Mouse (Mus musculus): Measurements from ENCODE around the gene Gpam. TPM values are rescaled to one million over a fixed set of nuclear protein-coding genes. Genes with fewer than 3 reads are reported as not detected.

Gpam gene
- polyA plus RNA-seq, 1 experiment from 2014 or later = 24.7 TPM

DNA sequence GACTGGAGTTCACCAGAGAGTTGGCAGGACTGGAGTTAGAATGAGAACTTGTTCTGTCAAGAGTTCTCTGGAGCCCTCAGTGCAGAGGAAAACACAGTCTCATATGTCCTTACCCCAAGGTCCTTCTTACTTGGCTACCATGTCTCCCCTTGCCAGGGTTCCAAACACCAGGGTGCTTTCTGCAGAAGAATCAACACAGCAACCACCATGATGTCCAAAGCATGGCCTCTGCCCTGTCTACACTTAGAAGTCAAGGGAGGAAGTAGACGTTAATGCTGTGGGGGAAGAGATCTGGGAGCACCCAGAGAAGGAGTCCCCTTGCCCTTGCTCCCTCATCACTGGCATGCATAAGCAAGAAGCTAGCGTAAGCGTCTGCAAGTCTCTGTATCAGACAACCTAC, 9.0 kb downstream of the Gpam start:
- no peak for ATAC-seq

DNA sequence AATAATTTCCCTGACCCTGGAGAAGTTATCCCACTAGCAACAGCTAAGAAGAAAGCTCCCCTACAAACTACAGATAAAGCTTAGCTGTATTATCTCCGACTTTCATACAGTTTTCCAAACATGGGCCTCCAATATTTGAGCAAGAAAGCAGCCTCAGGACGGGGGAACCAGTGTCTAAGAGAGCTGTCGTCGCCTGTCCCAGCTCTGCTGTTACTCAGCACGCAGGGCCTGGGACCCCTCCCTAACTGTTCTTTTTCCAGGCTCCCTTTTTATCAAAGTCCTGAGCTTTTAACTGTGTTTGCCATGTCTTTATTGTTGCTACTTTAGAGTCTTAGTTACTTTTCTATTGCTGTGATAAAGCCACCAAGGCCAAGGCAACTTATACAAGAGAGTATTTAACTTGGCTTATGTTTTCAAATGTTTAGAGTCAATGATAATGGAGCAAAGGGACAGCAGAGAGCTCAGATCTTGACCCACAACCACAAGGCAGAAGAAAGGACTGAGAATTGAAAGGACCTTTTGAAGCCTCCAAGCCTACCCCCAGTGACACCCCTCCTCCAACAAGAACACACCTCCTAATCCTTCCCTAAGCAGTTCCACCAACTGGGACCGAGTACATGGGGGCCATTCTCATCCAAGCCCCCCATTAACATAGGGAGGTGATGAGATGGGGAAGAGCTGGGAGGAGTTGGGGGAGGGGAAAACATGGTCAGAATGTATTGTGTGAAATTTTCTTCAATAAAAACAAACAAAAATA, 9.8 kb downstream of the Gpam start:
- Histone ChIP-seq H3K9ac (replicated peaks; ENCODE audit: low read depth, low read length) (no peak overlapping the region), H3K9me3 (ENCODE audit: control insufficient read depth, low read length) (no peaks in the 10 kb centered on the region), H3K36me3 (ENCODE audit: control insufficient read depth, insufficient read depth) (no peaks in the 10 kb centered on the region), H3K27me3 (replicated peaks; ENCODE audit: control insufficient read depth, insufficient read depth, low read length) (no peaks in the 10 kb centered on the region), H3K4me2 (ENCODE audit: low read length) (no peak overlapping the region), H3K4me1 (replicated peaks; ENCODE audit: control insufficient read depth, insufficient read depth, low read length) (0 out of 2 replicates have a peak, but pooled peaks cover 6% of the 10 kb centered on the region), H3K27ac (ENCODE audit: low read length) (no peak overlapping the region), H3K4me3 (replicated peaks; ENCODE audit: low read length) (no peak overlapping the region)
- ATAC-seq = no peak
- 65% methylated on average over 6 of the region's 6 CpGs for WGBS

More for the DNA sequence above, 9.0 kb downstream of the Gpam start:
- 93% methylated on average over 3 of the region's 3 CpGs for WGBS
- Histone ChIP-seq H3K9me3 (ENCODE audit: control insufficient read depth, low read length) (no peaks in the 10 kb centered on the region), H3K27ac (ENCODE audit: low read length) (no peak overlapping the region), H3K9ac (replicated peaks; ENCODE audit: low read depth, low read length) (no peak overlapping the region), H3K4me3 (replicated peaks; ENCODE audit: low read length) (no peak overlapping the region), H3K27me3 (replicated peaks; ENCODE audit: control insufficient read depth, insufficient read depth, low read length) (no peaks in the 10 kb centered on the region), H3K4me2 (ENCODE audit: low read length) (no peak overlapping the region), H3K4me1 (replicated peaks; ENCODE audit: control insufficient read depth, insufficient read depth, low read length) (peaks cover 6% of the 10 kb centered on the region; the same call in 1 of the 2 replicates), H3K36me3 (ENCODE audit: control insufficient read depth, insufficient read depth) (no peaks in the 10 kb centered on the region)

DNA sequence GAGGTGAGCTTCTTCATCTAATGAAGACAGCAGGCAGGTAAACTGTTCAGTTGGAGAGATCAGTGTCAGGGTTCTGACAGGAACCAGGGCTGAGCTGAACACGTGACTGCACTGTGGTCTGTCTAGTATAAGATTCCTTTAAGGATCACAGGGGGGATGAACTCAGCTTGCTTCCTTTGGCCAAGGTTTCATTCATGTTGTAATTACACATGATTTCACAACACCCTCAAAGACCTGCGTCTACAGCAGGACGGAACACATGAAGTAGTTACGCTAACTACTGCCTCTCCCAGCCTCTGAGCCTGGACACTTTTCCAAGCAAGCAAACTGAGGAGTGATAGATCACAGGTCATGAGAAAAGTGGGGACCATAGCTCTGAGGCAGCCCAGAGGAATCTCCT, 11.5 kb downstream of the Gpam start:
- Histone ChIP-seq H3K4me3 (replicated peaks; ENCODE audit: low read length) (no peak overlapping the region), H3K4me1 (replicated peaks; ENCODE audit: control insufficient read depth, insufficient read depth, low read length) (0 out of 2 replicates have a peak, but pooled peaks cover under 1% of the 10 kb centered on the region), H3K4me2 (ENCODE audit: low read length) (no peak overlapping the region), H3K27me3 (replicated peaks; ENCODE audit: control insufficient read depth, insufficient read depth, low read length) (no peaks in the 10 kb centered on the region), H3K27ac (ENCODE audit: low read length) (no peak overlapping the region), H3K9ac (replicated peaks; ENCODE audit: low read depth, low read length) (no peak overlapping the region), H3K36me3 (ENCODE audit: control insufficient read depth, insufficient read depth) (no peaks in the 10 kb centered on the region), H3K9me3 (ENCODE audit: control insufficient read depth, low read length) (no peaks in the 10 kb centered on the region)
- ATAC-seq = no peak
- 94% methylated on average over 4 of the region's 4 CpGs for WGBS

DNA sequence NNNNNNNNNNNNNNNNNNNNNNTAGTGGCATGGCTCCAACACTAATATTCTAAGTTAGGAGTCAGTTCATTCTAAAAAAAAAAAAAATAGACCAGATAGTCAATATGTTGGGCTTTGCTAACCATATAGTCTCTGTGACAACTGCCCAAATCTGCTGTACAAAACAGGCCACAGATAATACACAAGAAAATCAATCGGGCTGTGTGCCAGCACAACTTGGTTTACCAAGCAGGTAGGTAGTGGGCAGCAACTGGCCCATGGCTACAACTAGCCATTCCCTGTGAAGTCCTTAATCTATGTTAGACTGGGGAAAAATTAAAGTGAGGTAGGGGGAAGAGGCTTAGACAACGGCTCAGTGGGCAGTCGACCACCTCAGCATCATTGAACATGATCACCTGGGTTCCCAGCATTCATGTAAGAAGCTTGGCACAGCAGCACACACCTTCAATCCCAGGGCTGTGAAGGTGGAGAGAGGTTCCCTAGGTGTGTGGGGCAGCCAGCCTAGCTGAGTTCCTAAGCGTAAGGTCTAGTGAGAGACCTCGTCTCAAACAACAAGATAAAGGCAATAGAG, 12.1 kb downstream of the Gpam start:
- Histone ChIP-seq H3K4me2 (ENCODE audit: low read length) (no peak overlapping the region), H3K27me3 (replicated peaks; ENCODE audit: control insufficient read depth, insufficient read depth, low read length) (no peaks in the 10 kb centered on the region), H3K9me3 (ENCODE audit: control insufficient read depth, low read length) (no peaks in the 10 kb centered on the region), H3K4me3 (replicated peaks; ENCODE audit: low read length) (no peak overlapping the region), H3K27ac (ENCODE audit: low read length) (no peak overlapping the region), H3K9ac (replicated peaks; ENCODE audit: low read depth, low read length) (no peak overlapping the region), H3K36me3 (ENCODE audit: control insufficient read depth, insufficient read depth) (no peaks in the 10 kb centered on the region), H3K4me1 (replicated peaks; ENCODE audit: control insufficient read depth, insufficient read depth, low read length) (no peaks in the 10 kb centered on the region)
- ATAC-seq = no peak
- WGBS = 93% methylated on average over 5 of the region's 5 CpGs

DNA sequence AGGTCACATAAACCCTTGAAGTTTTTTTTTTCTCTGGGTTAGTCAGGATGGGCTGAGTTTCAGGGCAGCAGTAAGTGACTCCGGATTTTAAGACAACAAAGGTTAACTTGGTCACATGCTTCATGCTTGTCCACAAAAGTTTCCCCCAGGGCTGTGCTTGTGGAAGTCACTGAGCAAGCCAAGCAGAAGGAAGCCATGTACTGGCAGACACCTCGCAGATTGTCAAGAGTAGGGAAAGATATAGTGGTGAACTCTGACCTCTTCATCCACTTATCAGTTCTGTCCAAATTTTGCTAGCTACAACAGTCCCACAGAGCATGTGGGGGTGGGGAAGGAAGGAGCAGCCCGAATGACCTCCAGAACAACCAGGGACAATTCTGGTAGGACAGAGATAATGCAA, 19.1 kb downstream of the Gpam start:
- Histone ChIP-seq H3K9ac (replicated peaks; ENCODE audit: low read depth, low read length) (no peak overlapping the region), H3K27ac (ENCODE audit: low read length) (no peak overlapping the region), H3K4me2 (ENCODE audit: low read length) (no peak overlapping the region), H3K27me3 (replicated peaks; ENCODE audit: control insufficient read depth, insufficient read depth, low read length) (no peaks in the 10 kb centered on the region), H3K9me3 (ENCODE audit: control insufficient read depth, low read length) (no peaks in the 10 kb centered on the region), H3K4me1 (replicated peaks; ENCODE audit: control insufficient read depth, insufficient read depth, low read length) (no peaks in the 10 kb centered on the region), H3K36me3 (ENCODE audit: control insufficient read depth, insufficient read depth) (no peaks in the 10 kb centered on the region), H3K4me3 (replicated peaks; ENCODE audit: low read length) (no peak overlapping the region)
- ATAC-seq = no peak
- 86% methylated on average over 3 of the region's 3 CpGs for WGBS

DNA sequence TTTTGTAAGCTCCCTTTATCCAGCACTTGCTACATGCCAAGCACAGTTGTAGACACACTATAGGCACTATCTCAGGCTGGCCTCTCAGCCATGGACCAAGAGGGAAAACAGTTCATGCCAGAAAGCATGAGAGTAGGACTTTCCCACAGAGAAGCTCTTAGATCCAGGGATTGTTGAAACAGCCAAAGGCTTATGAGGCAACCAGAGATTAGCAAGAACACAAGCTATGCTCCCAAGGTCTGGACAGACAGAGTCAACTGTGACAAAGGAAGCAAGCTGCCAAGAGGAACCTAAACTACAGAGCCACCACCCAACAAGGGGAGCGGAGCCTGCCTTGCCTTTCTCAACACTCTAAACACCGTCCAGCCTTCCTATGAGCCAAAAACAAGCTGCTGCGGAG, 21.1 kb downstream of the Gpam start:
- no peaks in the 10 kb centered on the region for H3K27me3 ChIP-seq (replicated peaks; ENCODE audit: control insufficient read depth, insufficient read depth, low read length)
- H3K36me3 ChIP-seq (ENCODE audit: control insufficient read depth, insufficient read depth) = no peaks in the 10 kb centered on the region
- H3K4me1 ChIP-seq (replicated peaks; ENCODE audit: control insufficient read depth, insufficient read depth, low read length) = no peaks in the 10 kb centered on the region
- no peaks in the 10 kb centered on the region for H3K9me3 ChIP-seq (ENCODE audit: control insufficient read depth, low read length)
- 94% methylated on average over 3 of the region's 3 CpGs for WGBS
- ATAC-seq = no peak
- no peak overlapping the region for H3K4me3 ChIP-seq (replicated peaks; ENCODE audit: low read length)
- no peak overlapping the region for H3K27ac ChIP-seq (ENCODE audit: low read length)
- no peak overlapping the region for H3K4me2 ChIP-seq (ENCODE audit: low read length)
- H3K9ac ChIP-seq (replicated peaks; ENCODE audit: low read depth, low read length) = no peak overlapping the region

DNA sequence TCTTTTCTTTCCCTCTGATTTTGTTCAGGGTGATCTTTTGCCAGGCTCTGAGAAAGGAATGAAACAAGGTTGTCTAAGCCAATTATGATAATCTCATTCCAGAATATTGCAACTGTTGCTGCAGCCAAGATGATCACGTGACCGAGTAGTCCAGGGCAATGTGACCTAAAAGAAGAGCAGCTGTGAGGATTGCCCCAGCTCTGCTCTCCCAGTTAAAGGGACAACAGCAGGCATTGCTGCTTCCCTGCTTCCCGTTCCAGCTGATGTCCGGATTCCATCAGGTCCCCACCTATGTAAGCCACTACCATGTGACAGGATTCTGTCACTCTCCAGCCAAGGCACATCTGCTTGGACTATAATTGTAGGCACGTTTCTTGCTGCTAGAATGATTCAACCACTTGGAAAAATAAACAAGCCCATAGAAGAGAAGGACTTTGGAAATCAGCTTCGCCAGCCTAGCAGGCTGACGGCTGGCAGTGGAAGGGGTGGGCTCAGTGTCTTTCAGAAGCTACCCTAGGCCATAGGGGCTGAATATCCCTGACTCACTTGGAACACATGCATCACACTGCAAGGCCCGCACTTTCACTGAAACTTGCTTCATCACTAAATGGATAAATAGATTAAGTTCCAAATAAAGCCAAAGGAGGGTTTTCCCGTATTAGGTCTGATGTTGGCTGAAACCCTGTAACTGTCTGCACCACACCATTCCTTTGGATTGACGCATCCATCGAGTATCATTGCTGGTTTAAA, 23.8 kb downstream of the Gpam start:
- WGBS = 63% methylated on average over 11 of the region's 11 CpGs
- peaks cover 12% of the 10 kb centered on the region for H3K4me1 ChIP-seq (replicated peaks; ENCODE audit: control insufficient read depth, insufficient read depth, low read length)
- no peak overlapping the region for H3K27ac ChIP-seq (ENCODE audit: low read length)
- H3K4me2 ChIP-seq (ENCODE audit: low read length) = no peak overlapping the region
- H3K9ac ChIP-seq (replicated peaks; ENCODE audit: low read depth, low read length) = no peak overlapping the region
- no peaks in the 10 kb centered on the region for H3K9me3 ChIP-seq (ENCODE audit: control insufficient read depth, low read length)
- no peak for ATAC-seq
- H3K27me3 ChIP-seq (replicated peaks; ENCODE audit: control insufficient read depth, insufficient read depth, low read length) = no peaks in the 10 kb centered on the region
- H3K36me3 ChIP-seq (ENCODE audit: control insufficient read depth, insufficient read depth) = no peaks in the 10 kb centered on the region
- no peak overlapping the region for H3K4me3 ChIP-seq (replicated peaks; ENCODE audit: low read length)

DNA sequence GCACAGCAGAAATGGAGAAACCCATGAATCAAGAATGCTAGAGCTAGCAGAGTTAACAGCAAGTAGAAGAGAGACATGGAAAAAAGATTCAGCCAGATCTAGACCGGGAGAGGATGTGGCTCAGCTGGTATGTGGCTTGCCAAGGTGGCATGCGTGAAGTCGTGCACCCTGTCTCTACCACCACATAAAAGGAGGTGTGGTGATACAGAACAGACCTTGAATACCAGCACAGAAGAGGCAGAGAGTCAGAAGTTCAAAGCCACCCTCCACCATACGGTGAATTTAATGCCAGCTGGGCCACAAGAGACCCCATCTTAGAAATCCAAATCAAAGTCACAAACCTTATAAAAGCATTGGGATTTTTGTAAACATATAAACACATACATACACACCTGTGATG, 25.4 kb downstream of the Gpam start:
- H3K36me3 ChIP-seq (ENCODE audit: control insufficient read depth, insufficient read depth) = no peaks in the 10 kb centered on the region
- no peak overlapping the region for H3K9ac ChIP-seq (replicated peaks; ENCODE audit: low read depth, low read length)
- no peaks in the 10 kb centered on the region for H3K9me3 ChIP-seq (ENCODE audit: control insufficient read depth, low read length)
- H3K4me3 ChIP-seq (replicated peaks; ENCODE audit: low read length) = no peak overlapping the region
- no peaks in the 10 kb centered on the region for H3K27me3 ChIP-seq (replicated peaks; ENCODE audit: control insufficient read depth, insufficient read depth, low read length)
- 86% methylated on average over 4 of the region's 4 CpGs for WGBS
- peaks cover 16% of the 10 kb centered on the region for H3K4me1 ChIP-seq (replicated peaks; ENCODE audit: control insufficient read depth, insufficient read depth, low read length)
- no peak overlapping the region for H3K27ac ChIP-seq (ENCODE audit: low read length)
- no peak for ATAC-seq
- H3K4me2 ChIP-seq (ENCODE audit: low read length) = no peak overlapping the region
